In the genomic region with DNA sequence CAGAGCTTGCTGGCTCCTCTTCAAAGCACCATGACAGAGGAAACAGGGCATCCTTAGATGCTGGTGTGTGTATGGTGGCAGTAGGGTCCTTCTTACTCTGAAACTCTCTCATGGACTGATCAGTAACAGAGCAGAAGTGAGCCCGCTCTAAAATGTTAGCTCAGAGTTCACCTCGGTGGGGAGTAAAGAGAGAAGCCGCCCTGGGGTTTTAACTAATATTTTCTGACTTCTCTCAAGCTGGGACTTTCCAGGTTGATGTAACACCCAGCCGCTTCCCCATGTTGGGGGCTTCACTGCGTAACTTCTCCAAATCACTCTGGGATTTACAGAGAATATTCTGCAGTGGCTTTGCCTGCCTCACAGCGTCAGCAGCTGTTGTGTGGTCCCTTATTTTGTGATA, we compare ENCODE assay signal across 8 mouse cellular contexts.
DNase-seq lines count a peak whose midpoint lies in the region; ATAC-seq and TF ChIP-seq lines count a peak whose summit lies in the region.

No protein-coding gene starts in this region.

- peak overlapping the region; percentile 81 for H3K9ac ChIP-seq in CH12.LX (ENCODE audit: insufficient read depth, low read depth)
- peak overlapping the region; percentile 65 for H3K9ac ChIP-seq in heart, embryonic 16.5 days (ENCODE audit: low read length)

- peak overlapping the region; percentile 100 for H3K27ac ChIP-seq in CH12.LX (ENCODE audit: insufficient read depth, low read depth)
- peak overlapping the region; percentile 63 for H3K27ac ChIP-seq in heart, embryonic 16.5 days (ENCODE audit: low read length)
- 0 out of 2 replicates have a peak overlapping the region, but pooled peaks have one; percentile 13 for H3K27ac ChIP-seq in macrophage

- TF ChIP-seq CTCF in CH12.LX (conservative IDR thresholded peaks at IDR 0.05 in 1 of 2, IDR thresholded peaks at IDR 0.05 in 1 of 2; ENCODE audit: low read depth in 2 of 2, low read length in 2 of 2) = no peak

- peak; percentile 71 to 77 for DNase-seq in B cell, adult 2 months
- peak; percentile 78 for DNase-seq in CH12.LX (ENCODE audit: extremely low read depth)
- DNase-seq in thymus, postnatal 14 days = peak; percentile 29
- DNase-seq in left cerebral cortex, postnatal 36 days (ENCODE audit: low spot score in 2 of 2) = no peak
- no peak for DNase-seq in adrenal gland, postnatal 25 days
- no peak for DNase-seq in kidney, postnatal 4 days

- intact Hi-C loops in left cerebral cortex, postnatal 36 days (cut with DNase I) = loop anchor here (5.0 kb wide), 1 partner anchor 40 kb away; no protein-coding TSS in a partner anchor

- H3K4me3 ChIP-seq in CH12.LX (replicated peaks in 1 of 3; ENCODE audit: low read depth in 2 of 3, low read length in 2 of 3, poor library complexity in 1 of 3) (peak overlapping the region; percentile 82 to 94 (median 83)), macrophage (ENCODE audit: inconsistent target) (no peak overlapping the region)
- peak overlapping the region; percentile 44 for H3K4me3 ChIP-seq in heart, embryonic 16.5 days (ENCODE audit: low read length)

- H3K4me2 ChIP-seq in CH12.LX (ENCODE audit: insufficient read depth, low read depth, poor library complexity, severe bottlenecking) = peak overlapping the region; percentile 98
- peak overlapping the region; percentile 52 for H3K4me2 ChIP-seq in heart, embryonic 16.5 days (ENCODE audit: low read depth, low read length)

- WGBS in heart, embryonic 16.5 days = 63% methylated on average over 6 of the region's 6 CpGs
- 5% methylated on average over 6 of the region's 6 CpGs for WGBS in macrophage (ENCODE audit: missing documents)

- no peaks in the 10 kb centered on the region for H3K27me3 ChIP-seq in CH12.LX (replicated peaks)
- no peaks in the 10 kb centered on the region for H3K27me3 ChIP-seq in heart, embryonic 16.5 days (ENCODE audit: control insufficient read depth, insufficient read depth, low read length)

- TF ChIP-seq POLR2A in CH12.LX (IDR thresholded peaks at IDR 0.05; ENCODE audit: low read depth, low read length) = peak; percentile 66

- peaks cover 21 to 62% of the 10 kb centered on the region in 2 experiments for H3K4me1 ChIP-seq in CH12.LX (ENCODE audit: control insufficient read depth in 1 of 2, insufficient read depth in 2 of 2)
- peaks cover 40% of the 10 kb centered on the region for H3K4me1 ChIP-seq in heart, embryonic 16.5 days (ENCODE audit: control insufficient read depth, insufficient read depth, low read length)

- dilution Hi-C loops in CH12.LX (cut with MboI; ENCODE audit: extremely low pct_ligation_motif_present, extremely low pct_unique_long_range_greater_than_20kb, low sequenced_read_pairs) = no loop called here

- peak; percentile 81 for TF ChIP-seq EP300 in CH12.LX (IDR thresholded peaks at IDR 0.05; ENCODE audit: low read length)

- no peak; the same call in none of the 2 replicates for TF ChIP-seq RAD21 in CH12.LX (IDR thresholded peaks at IDR 0.05; ENCODE audit: low read depth, low read length)

- H3K79me2 ChIP-seq in CH12.LX (replicated peaks; ENCODE audit: control insufficient read depth, extremely low read depth, insufficient read depth, poor library complexity, severe bottlenecking) = peaks cover 61% of the 10 kb centered on the region
- H3K79me2 ChIP-seq in macrophage (ENCODE audit: inconsistent target) = peaks cover 52% of the 10 kb centered on the region; the same call in 1 of the 2 replicates

- no peak for ATAC-seq in heart, embryonic 16.5 days (replicated peaks; ENCODE audit: extremely low read depth, insufficient read depth, low FRiP score)

- H3K36me3 ChIP-seq in CH12.LX (replicated peaks in 1 of 2; ENCODE audit: control insufficient read depth in 1 of 2, insufficient read depth in 1 of 2, low read length in 1 of 2) (peaks cover 25 to 27% of the 10 kb centered on the region in 2 experiments), macrophage (ENCODE audit: inconsistent target) (no peaks in the 10 kb centered on the region)
- no peaks in the 10 kb centered on the region for H3K36me3 ChIP-seq in heart, embryonic 16.5 days (ENCODE audit: control insufficient read depth, insufficient read depth)

- no peaks in the 10 kb centered on the region for H3K9me3 ChIP-seq in CH12.LX (replicated peaks; ENCODE audit: low read length)
- H3K9me3 ChIP-seq in heart, embryonic 16.5 days (replicated peaks; ENCODE audit: control insufficient read depth, low read length) = no peaks in the 10 kb centered on the region

- in situ Hi-C loops in CH12.LX (cut with MboI; ENCODE audit: low pct_ligation_motif_present, low pct_unique_long_range_greater_than_20kb, low sequenced_read_pairs) = loop anchor here (5.0 kb wide), 1 partner anchor 55 kb away; no protein-coding TSS in a partner anchor

TF ChIP-seq in CH12.LX, 34 proteins besides CTCF, POLR2A, EP300 and RAD21:
- TF ChIP-seq MEF2A (IDR thresholded peaks at IDR 0.05; ENCODE audit: borderline replicate concordance, low read depth, low read length) (peak; percentile 83), CHD1 (IDR thresholded peaks at IDR 0.05; ENCODE audit: low read depth, low read length) (peak; percentile 92), TCF12 (IDR thresholded peaks at IDR 0.05; ENCODE audit: low read depth, low read length) (peak; percentile 76; the same call in 1 of the 2 replicates), POLR2AphosphoS2 (IDR thresholded peaks at IDR 0.05; ENCODE audit: low read depth, low read length) (peak; percentile 53; the same call in 1 of the 2 replicates), UBTF (IDR thresholded peaks at IDR 0.05; ENCODE audit: low read depth, low read length) (0 out of 2 replicates have a peak, but pooled peaks have one; percentile 16), ZMIZ1 (IDR thresholded peaks at IDR 0.05; ENCODE audit: low read depth, low read length) (peak; percentile 53; the same call in 1 of the 2 replicates), USF1 (IDR thresholded peaks at IDR 0.05; ENCODE audit: low read depth, low read length) (no peak), MXI1 (IDR thresholded peaks at IDR 0.05; ENCODE audit: low read depth, low read length) (peak; percentile 69; the same call in 1 of the 2 replicates), MYC (IDR thresholded peaks at IDR 0.05; ENCODE audit: low read depth, low read length) (peak; percentile 49; the same call in 1 of the 2 replicates), JUN (IDR thresholded peaks at IDR 0.05; ENCODE audit: insufficient read depth, low read depth, low read length) (peak; percentile 25; the same call in 1 of the 2 replicates), BHLHE40 (IDR thresholded peaks at IDR 0.05; ENCODE audit: low read depth, low read length) (peak; percentile 37; the same call in 1 of the 2 replicates), JUND (conservative IDR thresholded peaks at IDR 0.05; ENCODE audit: low read depth, low read length) (peak; percentile 62), ZC3H11A (IDR thresholded peaks at IDR 0.05; ENCODE audit: low read depth, low read length) (no peak), KAT2A (IDR thresholded peaks at IDR 0.05; ENCODE audit: insufficient replicate concordance, low read length) (0 out of 2 replicates have a peak, but pooled peaks have one; percentile 33), RCOR1 (conservative IDR thresholded peaks at IDR 0.05; ENCODE audit: low read depth, low read length) (peak; percentile 78; the same call in 1 of the 2 replicates), ZKSCAN1 (IDR thresholded peaks at IDR 0.05; ENCODE audit: borderline replicate concordance, low read depth, low read length) (no peak), PAX5 (IDR thresholded peaks at IDR 0.05; ENCODE audit: low read length) (no peak), GABPA (IDR thresholded peaks at IDR 0.05; ENCODE audit: insufficient replicate concordance, low read depth, low read length) (no peak), USF2 (conservative IDR thresholded peaks at IDR 0.05; ENCODE audit: low read depth, low read length) (no peak), MAX (IDR thresholded peaks at IDR 0.05; ENCODE audit: low read length) (peak; percentile 47; the same call in 1 of the 2 replicates), IRF4 (IDR thresholded peaks at IDR 0.05; ENCODE audit: low read depth, low read length) (peak; percentile 79), MAFK (IDR thresholded peaks at IDR 0.05; ENCODE audit: insufficient replicate concordance, low read length) (no peak), CHD2 (IDR thresholded peaks at IDR 0.05; ENCODE audit: low read length) (peak; percentile 57; the same call in 1 of the 2 replicates), ZNF384 (IDR thresholded peaks at IDR 0.05; ENCODE audit: low read depth, low read length) (0 out of 2 replicates have a peak, but pooled peaks have one; percentile 9), SIN3A (IDR thresholded peaks at IDR 0.05; ENCODE audit: low read length) (peak; percentile 78), SMC3 (IDR thresholded peaks at IDR 0.05; ENCODE audit: low read depth, low read length) (no peak; the same call in 1 of the 2 replicates), ELF1 (IDR thresholded peaks at IDR 0.05; ENCODE audit: low read depth, low read length) (peak; percentile 57), NELFE (IDR thresholded peaks at IDR 0.05; ENCODE audit: low read depth, low read length) (peak; percentile 61; the same call in 1 of the 2 replicates), TBP (conservative IDR thresholded peaks at IDR 0.05; ENCODE audit: low read depth, low read length) (peak; percentile 87; the same call in 1 of the 2 replicates), ETS1 (conservative IDR thresholded peaks at IDR 0.05; ENCODE audit: low read depth, low read length) (peak; percentile 89), E2F4 (IDR thresholded peaks at IDR 0.05; ENCODE audit: insufficient replicate concordance, low read depth, low read length) (no peak), HCFC1 (IDR thresholded peaks at IDR 0.05; ENCODE audit: low read depth, low read length) (no peak; the same call in 1 of the 2 replicates), MAZ (IDR thresholded peaks at IDR 0.05; ENCODE audit: low read depth, low read length) (peak; percentile 81), NRF1 (IDR thresholded peaks at IDR 0.05; ENCODE audit: low read depth, low read length) (no peak)
TF ChIP-seq in CH12.LX: peak in this region for 23.

Comparison
In these comparisons a context has a peak if more than half of its experiments do, and no peak if none do; other contexts are left out.
1. DNase-seq: peak in B cell, adult 2 months (2 of 2), CH12.LX (single experiment) and thymus, postnatal 14 days (single experiment); none in left cerebral cortex, postnatal 36 days (0 of 2), adrenal gland, postnatal 25 days (single experiment) and kidney, postnatal 4 days (0 of 2).
2. H3K27ac ChIP-seq: peak in every context shown above with its lines; median percentile 100 in CH12.LX; 63 in heart, embryonic 16.5 days; 13 in macrophage.